Mouse (Mus musculus) brain, adult 10 weeks (tissue): ENCODE measurements around the gene Kcnk7. TPM values are rescaled to one million over a fixed set of nuclear protein-coding genes. Genes with fewer than 3 reads are reported as not detected.

ENCODE experiments used
- polyA plus RNA-seq: library from polyadenylated mRNA; stranded (reverse); fragments of 350-450 nt; fragmentation: Illumina TruSeq; extraction: RNeasy Lipid Tissue Mini Kit (QIAGEN cat#74804); gene quantifications from one replicate; pipeline ENCODE4 v1.2.3, GENCODE M21; 2015; ENCODE audit warnings: low read depth, low replicate concordance

Kcnk7 gene
- 0.64 TPM for polyA plus RNA-seq

DNA sequence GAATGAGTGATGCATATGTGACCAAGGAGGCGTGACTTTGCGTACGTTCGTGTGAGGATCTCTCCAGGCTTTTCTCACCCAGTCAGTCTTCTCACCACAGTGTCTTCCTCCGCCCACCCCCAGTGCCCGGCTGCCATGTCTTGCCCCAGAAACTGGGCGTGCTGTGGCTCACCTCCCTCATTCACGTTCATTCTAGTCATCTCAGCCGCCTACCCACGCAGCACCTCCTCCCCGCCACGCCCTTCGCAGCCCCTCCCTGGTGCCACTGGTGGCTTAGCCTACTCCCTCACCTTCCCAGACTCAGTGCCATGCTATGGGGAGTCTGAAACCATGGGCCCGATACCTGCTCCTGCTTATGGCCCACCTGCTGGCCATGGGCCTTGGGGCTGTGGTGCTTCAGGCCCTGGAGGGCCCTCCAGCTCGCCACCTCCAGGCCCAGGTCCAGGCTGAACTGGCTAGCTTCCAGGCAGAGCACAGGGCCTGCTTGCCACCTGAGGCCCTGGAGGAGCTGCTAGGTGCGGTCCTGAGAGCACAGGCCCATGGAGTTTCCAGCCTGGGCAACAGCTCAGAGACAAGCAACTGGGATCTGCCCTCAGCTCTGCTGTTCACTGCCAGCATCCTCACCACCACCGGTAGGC is at the start of gene Kcnk7:
Gene Kcnk7 (plus strand): TSS at position 205 of the 638 bp plus-strand sequence.

DNA sequence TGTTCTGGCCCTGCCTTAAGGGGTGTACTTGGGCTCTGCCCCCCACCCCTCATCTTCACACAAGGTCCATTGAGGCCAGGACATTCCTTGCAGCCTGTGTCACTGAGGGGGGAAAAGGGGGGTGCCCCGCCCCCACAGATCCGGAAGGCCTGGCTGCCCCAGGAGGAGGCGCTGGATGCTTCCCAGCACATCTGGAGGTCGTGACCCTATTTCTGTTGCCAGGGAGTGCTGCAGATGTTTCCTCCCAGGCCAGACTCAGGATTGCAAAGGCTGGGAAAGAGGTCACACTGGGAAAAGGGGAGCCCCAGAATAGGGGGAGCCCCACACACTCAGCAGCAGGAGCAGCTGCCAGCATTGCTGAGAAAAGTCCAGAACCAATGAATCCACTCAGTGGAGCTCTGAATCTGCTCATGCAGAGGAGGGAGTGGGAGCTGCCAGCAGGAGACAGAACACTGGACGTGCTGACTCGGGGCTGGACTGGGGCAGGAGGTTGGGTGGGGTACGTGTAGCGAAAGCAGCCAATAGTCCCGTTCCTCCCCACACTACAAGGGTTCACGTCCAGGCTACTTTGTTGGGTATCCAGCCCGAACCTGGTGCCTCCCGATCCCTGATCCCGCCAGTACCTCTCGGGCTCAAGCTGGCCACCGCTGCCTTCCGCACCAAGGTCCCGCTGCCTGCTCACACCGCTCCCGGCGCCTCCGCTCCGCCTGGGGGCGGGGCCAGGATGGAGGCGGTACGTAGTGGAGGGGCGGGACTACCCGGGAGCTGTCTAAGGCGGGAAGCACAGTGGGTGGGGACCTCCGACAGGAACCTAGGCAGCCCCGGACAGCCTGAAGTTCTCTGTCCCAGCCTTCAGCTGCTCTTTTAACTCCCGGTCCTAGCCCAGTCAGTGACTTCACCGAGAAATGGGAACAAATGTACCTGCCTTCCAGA is 40.9 kb upstream of the Kcnk7 start, which contains the start of gene Sipa1:
Gene Sipa1 (minus strand): TSS at position 727 of the 933 bp plus-strand sequence.

DNA sequence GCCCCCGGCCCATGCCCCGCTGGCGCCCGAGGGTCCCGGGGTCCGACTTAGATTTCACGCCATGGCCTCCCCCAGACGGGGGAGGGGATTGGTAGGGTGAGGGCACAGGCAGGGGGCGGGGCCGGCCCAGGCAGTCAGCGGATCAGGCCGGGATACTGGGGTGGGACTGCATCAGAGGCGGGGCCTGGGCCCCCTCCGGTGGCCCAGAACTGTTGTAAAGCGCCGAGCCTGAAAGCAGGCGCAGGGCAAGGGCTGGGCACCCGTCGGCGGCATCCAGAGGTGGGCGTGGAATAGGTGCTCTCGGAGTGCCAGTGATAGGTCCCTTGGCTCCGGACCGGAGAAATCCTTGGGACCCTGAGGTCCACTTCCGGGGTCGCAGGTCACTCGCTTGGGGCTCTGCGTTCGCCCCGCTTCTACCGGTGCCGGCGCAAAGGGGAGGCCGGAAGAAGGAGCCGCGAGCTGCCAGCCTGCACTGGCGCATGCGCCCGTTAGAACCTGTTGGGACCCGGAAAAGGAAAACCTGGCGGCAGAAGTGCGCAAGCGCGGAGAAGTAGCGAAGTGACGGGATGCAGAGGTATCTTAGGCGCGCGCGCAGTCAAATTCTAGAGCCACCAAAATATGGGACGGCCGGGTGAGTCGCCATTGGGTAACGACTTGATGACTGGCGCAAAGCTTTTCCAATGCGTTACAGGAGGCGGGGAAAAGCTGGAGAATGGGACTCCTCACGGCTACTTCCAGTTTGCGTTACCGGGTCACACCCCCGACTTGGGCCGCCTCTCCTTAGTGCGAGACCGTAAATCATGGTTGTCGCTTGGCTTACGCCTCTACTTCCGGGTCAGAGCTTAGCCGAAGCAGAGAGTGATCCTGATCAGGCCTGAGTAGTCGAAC is 15.7 kb upstream of the Kcnk7 start, which contains the start of the genes Map3k11 and Pcnx3:
Gene Map3k11 (plus strand): TSS at position 543 of the 888 bp plus-strand sequence.
Gene Pcnx3 (minus strand): TSS at position 709 of the 888 bp plus-strand sequence.

DNA sequence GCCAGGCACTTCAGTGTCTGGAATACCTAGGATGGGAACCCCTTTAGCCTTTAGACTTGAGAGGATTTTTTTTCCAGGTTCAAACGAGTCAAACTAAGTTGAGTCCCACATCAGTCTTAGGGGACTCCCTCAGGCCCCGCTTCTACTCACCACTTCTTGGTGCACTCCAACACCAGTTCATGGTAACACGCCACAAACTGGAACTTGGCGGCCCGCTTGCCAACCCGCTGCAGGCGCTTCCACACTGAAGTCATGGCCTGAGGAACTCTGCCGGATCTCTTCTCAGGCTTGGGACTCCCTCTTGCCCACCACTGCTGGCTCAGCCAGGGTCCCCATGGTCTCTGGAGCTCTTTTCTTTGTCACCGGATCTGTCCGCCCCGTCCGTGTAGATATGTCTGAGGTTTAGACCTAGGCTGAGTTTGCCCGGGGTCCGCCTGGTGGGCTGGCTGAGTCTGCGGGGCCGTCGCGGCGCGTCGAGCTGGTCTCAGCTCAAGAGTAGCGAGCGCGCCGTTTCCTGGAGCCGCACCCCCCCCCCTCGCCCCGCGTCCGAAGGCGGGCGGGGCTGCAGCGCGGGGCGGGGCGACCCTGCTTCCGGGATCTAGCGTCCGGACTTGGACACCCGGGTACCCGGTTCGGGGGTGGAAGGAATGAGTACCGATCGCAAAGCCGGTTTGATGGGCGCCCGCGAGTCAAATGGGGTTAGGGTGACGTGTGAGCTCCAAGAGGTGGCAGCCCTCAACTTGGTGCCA is 21.8 kb downstream of the Kcnk7 start, which contains the start of gene Ehbp1l1:
Gene Ehbp1l1 (minus strand): TSS at position 551 of the 749 bp plus-strand sequence.

DNA sequence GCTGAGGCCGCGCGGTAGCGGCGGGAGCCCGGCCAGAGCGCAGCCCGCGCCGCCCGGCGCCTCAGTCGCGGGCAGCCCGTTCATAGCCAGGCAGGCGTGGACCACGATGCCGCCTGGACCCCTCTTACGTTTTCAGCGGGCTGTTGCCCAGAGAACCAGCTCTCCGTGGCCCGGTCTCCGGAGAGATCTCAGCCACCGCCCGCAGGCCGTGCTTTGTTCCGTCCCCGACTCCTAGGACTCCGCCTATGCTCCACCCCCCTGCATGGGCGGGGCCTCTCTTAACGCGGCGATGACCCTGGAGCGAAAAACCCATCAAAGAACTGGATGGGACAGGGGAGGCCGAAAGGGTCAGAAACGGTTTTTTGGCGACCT is 25.3 kb downstream of the Kcnk7 start, which contains the start of gene Fam89b:
Gene Fam89b (minus strand): TSS at position 210 of the 372 bp plus-strand sequence.

DNA sequence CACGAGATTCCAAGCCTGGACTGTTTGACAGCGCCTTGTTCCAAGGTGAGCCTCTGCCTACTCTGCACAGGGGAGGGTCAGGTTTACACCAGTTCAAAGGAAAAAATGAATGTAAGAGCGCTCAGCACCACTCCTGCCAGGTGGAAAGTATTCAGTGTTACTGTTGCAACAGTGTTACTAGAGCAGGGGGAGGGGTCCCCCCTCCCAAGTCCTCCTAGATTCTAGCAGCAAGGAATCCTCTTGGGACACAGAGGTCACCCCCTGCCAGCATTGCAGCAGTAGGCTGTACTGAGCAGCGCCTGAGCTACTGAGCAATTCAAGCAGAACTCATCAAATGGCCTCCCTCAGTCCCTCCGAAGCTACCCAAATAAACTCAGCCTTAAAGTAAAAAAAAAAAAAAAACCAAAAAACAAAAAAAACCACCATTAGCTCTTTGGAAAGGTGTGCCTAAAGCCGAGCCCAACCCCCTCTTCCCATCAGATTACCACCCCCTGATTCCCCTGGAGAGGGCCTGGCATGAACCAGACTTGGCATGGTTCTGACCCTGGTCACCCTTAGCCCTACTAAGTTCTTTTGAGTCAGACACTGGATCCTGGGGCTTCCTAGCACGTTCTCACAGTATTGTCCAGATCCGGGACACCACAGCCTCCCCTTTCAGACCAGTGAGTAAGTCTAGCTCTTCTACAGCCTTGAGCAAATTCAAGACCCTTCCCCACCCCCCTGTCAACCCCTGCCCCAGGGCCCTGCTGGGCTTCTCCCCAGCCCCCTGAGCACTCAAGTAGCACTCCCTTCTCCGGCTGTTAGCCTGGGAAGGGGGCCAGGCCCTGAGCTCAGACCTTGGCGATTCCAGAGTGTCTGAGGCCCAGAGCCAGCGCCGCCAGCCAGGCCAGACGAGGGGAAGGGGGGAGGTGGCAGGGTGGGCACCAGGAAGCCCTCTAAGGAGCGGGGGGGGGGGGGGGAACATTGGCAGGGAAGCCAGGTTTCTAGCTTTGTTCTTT is 36.5 kb downstream of the Kcnk7 start, which contains the start of gene Ltbp3:
Gene Ltbp3 (plus strand): TSS at position 585 of the 998 bp plus-strand sequence.

Other genes with a start within 250 kb of the Kcnk7 start
- 23.3 TPM for gene Ccdc85b, start 246.5 kb upstream of the Kcnk7 start, polyA plus RNA-seq
- gene Fibp, start 243.8 kb upstream of the Kcnk7 start, polyA plus RNA-seq, result 87.6 TPM
- not detected for gene Ctsw, start 235.9 kb upstream of the Kcnk7 start, polyA plus RNA-seq
- 15.4 TPM for gene Efemp2, start 230.4 kb upstream of the Kcnk7 start, polyA plus RNA-seq
- 32.4 TPM for gene Mus81, start 216.0 kb upstream of the Kcnk7 start, polyA plus RNA-seq
- gene Cfl1, start 213.9 kb upstream of the Kcnk7 start, polyA plus RNA-seq, result 1,416 TPM
- gene 1700020D05Rik, start 200.6 kb upstream of the Kcnk7 start, polyA plus RNA-seq, result 3.0 TPM
- gene Snx32, start 193.8 kb upstream of the Kcnk7 start, polyA plus RNA-seq, result 96.1 TPM
- not detected for gene Ovol1, start 143.7 kb upstream of the Kcnk7 start, polyA plus RNA-seq
- 2.5 TPM for gene Ap5b1, start 136.3 kb upstream of the Kcnk7 start, polyA plus RNA-seq
- gene Rnaseh2c, start 102.5 kb upstream of the Kcnk7 start, polyA plus RNA-seq, result 40.8 TPM
- 92.0 TPM for gene Kat5, start 94.1 kb upstream of the Kcnk7 start, polyA plus RNA-seq
- gene Rela, start 66.9 kb upstream of the Kcnk7 start, polyA plus RNA-seq, result 14.1 TPM
- 8.9 TPM for gene Sipa1, start 40.7 kb upstream of the Kcnk7 start, polyA plus RNA-seq
- 16.2 TPM for gene Map3k11, start 15.6 kb upstream of the Kcnk7 start, polyA plus RNA-seq
- gene Pcnx3, start 15.5 kb upstream of the Kcnk7 start, polyA plus RNA-seq, result 32.6 TPM
- gene Ehbp1l1, start 21.9 kb downstream of the Kcnk7 start, polyA plus RNA-seq, result 11.2 TPM
- 30.2 TPM for gene Fam89b, start 25.3 kb downstream of the Kcnk7 start, polyA plus RNA-seq
- 27.2 TPM for gene Ltbp3, start 36.5 kb downstream of the Kcnk7 start, polyA plus RNA-seq
- 68.8 TPM for gene Scyl1, start 67.1 kb downstream of the Kcnk7 start, polyA plus RNA-seq
- gene Frmd8, start 170.9 kb downstream of the Kcnk7 start, polyA plus RNA-seq, result 14.4 TPM
- 5.1 TPM for gene Slc25a45, start 173.4 kb downstream of the Kcnk7 start, polyA plus RNA-seq
- 3.6 TPM for gene Tigd3, start 189.8 kb downstream of the Kcnk7 start, polyA plus RNA-seq
- 58.0 TPM for gene Dpf2, start 208.6 kb downstream of the Kcnk7 start, polyA plus RNA-seq
- gene Cdc42ep2, start 220.4 kb downstream of the Kcnk7 start, polyA plus RNA-seq, result 9.0 TPM